Mouse (Mus musculus): ENCODE measurements around the gene Lrba. TPM values are rescaled to one million over a fixed set of nuclear protein-coding genes. Genes with fewer than 3 reads are reported as not detected.
A peak's percentile ranks its signal among the peaks of the same experiment; 100 is the strongest.

The Lrba gene
- polyA plus RNA-seq, 1 experiment from 2014 or later: 2.5 TPM

- Histone ChIP-seq H3K27me3 (replicated peaks; ENCODE audit: insufficient read depth, low read length) (no peaks in the 10 kb centered on the region), H3K4me2 (replicated peaks; ENCODE audit: low read depth, low read length) (no peak overlapping the region), H3K4me1 (ENCODE audit: insufficient read depth, low read depth, low read length) (no peaks in the 10 kb centered on the region), H3K27ac (ENCODE audit: low read length) (no peak overlapping the region), H3K4me3 (ENCODE audit: low read depth, low read length) (no peak overlapping the region), H3K36me3 (ENCODE audit: insufficient read depth, low read length) (no peaks in the 10 kb centered on the region), H3K9ac (replicated peaks; ENCODE audit: low read depth) (no peak overlapping the region), H3K9me3 (ENCODE audit: low read length) (no peaks in the 10 kb centered on the region)
- WGBS: 89% methylated on average over 2 of the region's 2 CpGs
- ATAC-seq (no peak), DNase-seq (ENCODE audit: low spot score) (no peak)
- TF ChIP-seq EP300 (IDR thresholded peaks at IDR 0.05) (no peak), CTCF (IDR thresholded peaks at IDR 0.05) (no peak)
Observed at GRCm38 (mm10) chr3:86423828-86424227, 199.3 kb downstream of the Lrba start.

GRCm38 (mm10) chr3:86426733-86427132 is 202.3 kb downstream of the Lrba start:
- H3K4me1 ChIP-seq (ENCODE audit: insufficient read depth, low read depth, low read length): no peaks in the 10 kb centered on the region
- no peak overlapping the region for H3K4me3 ChIP-seq (ENCODE audit: low read depth, low read length)
- no peak for ATAC-seq
- TF ChIP-seq CTCF (IDR thresholded peaks at IDR 0.05) (no peak), EP300 (IDR thresholded peaks at IDR 0.05) (no peak)
- no peaks in the 10 kb centered on the region for H3K27me3 ChIP-seq (replicated peaks; ENCODE audit: insufficient read depth, low read length)
- no peak overlapping the region for H3K4me2 ChIP-seq (replicated peaks; ENCODE audit: low read depth, low read length)
- no peak overlapping the region for H3K27ac ChIP-seq (ENCODE audit: low read length)
- no peaks in the 10 kb centered on the region for H3K9me3 ChIP-seq (ENCODE audit: low read length)
- 75% methylated on average over 1 of the region's 1 CpGs for WGBS
- no peaks in the 10 kb centered on the region for H3K36me3 ChIP-seq (ENCODE audit: insufficient read depth, low read length)
- no peak overlapping the region for H3K9ac ChIP-seq (replicated peaks; ENCODE audit: low read depth)
- DNase-seq (ENCODE audit: low spot score): no peak

GRCm38 (mm10) chr3:86443497-86443896 is 219.0 kb downstream of the Lrba start:
- H3K9me3 ChIP-seq (ENCODE audit: low read length): no peaks in the 10 kb centered on the region
- no peak for TF ChIP-seq CTCF (IDR thresholded peaks at IDR 0.05)
- no peak for TF ChIP-seq EP300 (IDR thresholded peaks at IDR 0.05)
- no peaks in the 10 kb centered on the region for H3K4me1 ChIP-seq (ENCODE audit: insufficient read depth, low read depth, low read length)
- no peak overlapping the region for H3K9ac ChIP-seq (replicated peaks; ENCODE audit: low read depth)
- no peak for DNase-seq (ENCODE audit: low spot score)
- H3K27ac ChIP-seq (ENCODE audit: low read length): no peak overlapping the region
- H3K36me3 ChIP-seq (ENCODE audit: insufficient read depth, low read length): no peaks in the 10 kb centered on the region
- WGBS: 78% methylated on average over 4 of the region's 4 CpGs
- no peak overlapping the region for H3K4me3 ChIP-seq (ENCODE audit: low read depth, low read length)
- H3K4me2 ChIP-seq (replicated peaks; ENCODE audit: low read depth, low read length): no peak overlapping the region
- no peaks in the 10 kb centered on the region for H3K27me3 ChIP-seq (replicated peaks; ENCODE audit: insufficient read depth, low read length)
- ATAC-seq: no peak

GRCm38 (mm10) chr3:86451211-86451610 is 226.7 kb downstream of the Lrba start:
- H3K4me2 ChIP-seq (replicated peaks; ENCODE audit: low read depth, low read length): no peak overlapping the region
- no peaks in the 10 kb centered on the region for H3K27me3 ChIP-seq (replicated peaks; ENCODE audit: insufficient read depth, low read length)
- ATAC-seq (no peak), DNase-seq (ENCODE audit: low spot score) (peak; percentile 17)
- 86% methylated on average over 2 of the region's 2 CpGs for WGBS
- TF ChIP-seq EP300 (IDR thresholded peaks at IDR 0.05) (no peak), CTCF (IDR thresholded peaks at IDR 0.05) (no peak)
- no peak overlapping the region for H3K27ac ChIP-seq (ENCODE audit: low read length)
- no peaks in the 10 kb centered on the region for H3K36me3 ChIP-seq (ENCODE audit: insufficient read depth, low read length)
- no peak overlapping the region for H3K9ac ChIP-seq (replicated peaks; ENCODE audit: low read depth)
- no peak overlapping the region for H3K4me3 ChIP-seq (ENCODE audit: low read depth, low read length)
- H3K9me3 ChIP-seq (ENCODE audit: low read length): no peaks in the 10 kb centered on the region
- H3K4me1 ChIP-seq (ENCODE audit: insufficient read depth, low read depth, low read length): no peaks in the 10 kb centered on the region

GRCm38 (mm10) chr3:86461582-86461981 is 237.1 kb downstream of the Lrba start:
- Histone ChIP-seq H3K27me3 (replicated peaks; ENCODE audit: insufficient read depth, low read length) (no peaks in the 10 kb centered on the region), H3K36me3 (ENCODE audit: insufficient read depth, low read length) (no peaks in the 10 kb centered on the region), H3K27ac (ENCODE audit: low read length) (no peak overlapping the region), H3K4me3 (ENCODE audit: low read depth, low read length) (no peak overlapping the region), H3K4me1 (ENCODE audit: insufficient read depth, low read depth, low read length) (no peaks in the 10 kb centered on the region), H3K9me3 (ENCODE audit: low read length) (no peaks in the 10 kb centered on the region), H3K9ac (replicated peaks; ENCODE audit: low read depth) (no peak overlapping the region), H3K4me2 (replicated peaks; ENCODE audit: low read depth, low read length) (no peak overlapping the region)
- 35% methylated on average over 3 of the region's 3 CpGs for WGBS
- no peak for TF ChIP-seq CTCF (IDR thresholded peaks at IDR 0.05)
- 0 out of 2 replicates have a peak, but pooled peaks have one; percentile 23 for TF ChIP-seq EP300 (IDR thresholded peaks at IDR 0.05)
- no peak for ATAC-seq
- no peak for DNase-seq (ENCODE audit: low spot score)

- no peaks in the 10 kb centered on the region for H3K27me3 ChIP-seq (replicated peaks; ENCODE audit: insufficient read depth, low read length)
- no peak overlapping the region for H3K27ac ChIP-seq (ENCODE audit: low read length)
- no peak overlapping the region for H3K9ac ChIP-seq (replicated peaks; ENCODE audit: low read depth)
- ATAC-seq (no peak), DNase-seq (ENCODE audit: low spot score) (no peak)
- H3K36me3 ChIP-seq (ENCODE audit: insufficient read depth, low read length): no peaks in the 10 kb centered on the region
- H3K4me3 ChIP-seq (ENCODE audit: low read depth, low read length): no peak overlapping the region
- no peaks in the 10 kb centered on the region for H3K9me3 ChIP-seq (ENCODE audit: low read length)
- TF ChIP-seq EP300 (IDR thresholded peaks at IDR 0.05) (no peak), CTCF (IDR thresholded peaks at IDR 0.05) (no peak)
- WGBS: 66% methylated on average over 1 of the region's 1 CpGs
- no peaks in the 10 kb centered on the region for H3K4me1 ChIP-seq (ENCODE audit: insufficient read depth, low read depth, low read length)
- H3K4me2 ChIP-seq (replicated peaks; ENCODE audit: low read depth, low read length): no peak overlapping the region
Observed at GRCm38 (mm10) chr3:86489992-86490391, 265.5 kb downstream of the Lrba start.

- H3K27ac ChIP-seq (ENCODE audit: low read length): no peak overlapping the region
- no peak overlapping the region for H3K9ac ChIP-seq (replicated peaks; ENCODE audit: low read depth)
- H3K27me3 ChIP-seq (replicated peaks; ENCODE audit: insufficient read depth, low read length): no peaks in the 10 kb centered on the region
- no peak overlapping the region for H3K4me2 ChIP-seq (replicated peaks; ENCODE audit: low read depth, low read length)
- H3K4me3 ChIP-seq (ENCODE audit: low read depth, low read length): no peak overlapping the region
- DNase-seq (ENCODE audit: low spot score) (no peak), ATAC-seq (no peak)
- TF ChIP-seq EP300 (IDR thresholded peaks at IDR 0.05) (no peak), CTCF (IDR thresholded peaks at IDR 0.05) (no peak)
- H3K4me1 ChIP-seq (ENCODE audit: insufficient read depth, low read depth, low read length): no peaks in the 10 kb centered on the region
- no peaks in the 10 kb centered on the region for H3K36me3 ChIP-seq (ENCODE audit: insufficient read depth, low read length)
- H3K9me3 ChIP-seq (ENCODE audit: low read length): no peaks in the 10 kb centered on the region
Observed at GRCm38 (mm10) chr3:86500586-86500985, 276.1 kb downstream of the Lrba start.
